Mouse (Mus musculus): ENCODE measurements around the gene Frs3. TPM values are rescaled to one million over a fixed set of nuclear protein-coding genes. Genes with fewer than 3 reads are reported as not detected.

Gene Frs3
- polyA plus RNA-seq, 1 experiment from 2014 or later, result 2.1 TPM

- Histone ChIP-seq H3K4me1 (ENCODE audit: insufficient read depth) (peaks cover 3% of the 10 kb centered on the region; the same call in 1 of the 2 replicates), H3K36me3 (replicated peaks; ENCODE audit: insufficient read depth, low read length) (no peaks in the 10 kb centered on the region), H3K9me3 (ENCODE audit: low read length) (no peaks in the 10 kb centered on the region), H3K4me3 (ENCODE audit: low read depth, low read length) (no peak overlapping the region), H3K9ac (replicated peaks) (no peak overlapping the region), H3K27ac (ENCODE audit: low read depth) (no peak overlapping the region), H3K4me2 (ENCODE audit: low read depth, low read length) (no peak overlapping the region), H3K27me3 (ENCODE audit: insufficient read depth, low read length) (0 out of 2 replicates have a peak, but pooled peaks cover 5% of the 10 kb centered on the region)
- TF ChIP-seq CTCF (IDR thresholded peaks at IDR 0.05; ENCODE audit: low read depth) (no peak), EP300 (IDR thresholded peaks at IDR 0.05; ENCODE audit: low read depth) (no peak)
- ATAC-seq (no peak), DNase-seq (no peak)
- 43% methylated on average over 20 of the region's 20 CpGs for WGBS (ENCODE audit: insufficient replicate concordance)
Observed at GRCm38 (mm10) chr17:47703556-47703955, 14.7 kb downstream of the Frs3 start.

- TF ChIP-seq CTCF (IDR thresholded peaks at IDR 0.05; ENCODE audit: low read depth) (0 out of 2 replicates have a peak, but pooled peaks have one; percentile 9), EP300 (IDR thresholded peaks at IDR 0.05; ENCODE audit: low read depth) (no peak)
- ATAC-seq, result no peak
- Histone ChIP-seq H3K27me3 (ENCODE audit: insufficient read depth, low read length) (0 out of 2 replicates have a peak, but pooled peaks cover 5% of the 10 kb centered on the region), H3K27ac (ENCODE audit: low read depth) (no peak overlapping the region), H3K9ac (replicated peaks) (no peak overlapping the region), H3K4me2 (ENCODE audit: low read depth, low read length) (no peak overlapping the region), H3K4me3 (ENCODE audit: low read depth, low read length) (no peak overlapping the region), H3K4me1 (ENCODE audit: insufficient read depth) (peaks cover 3% of the 10 kb centered on the region; the same call in 1 of the 2 replicates), H3K9me3 (ENCODE audit: low read length) (no peaks in the 10 kb centered on the region), H3K36me3 (replicated peaks; ENCODE audit: insufficient read depth, low read length) (no peaks in the 10 kb centered on the region)
- no peak for DNase-seq
- WGBS (ENCODE audit: insufficient replicate concordance), result 62% methylated on average over 4 of the region's 4 CpGs
Observed at GRCm38 (mm10) chr17:47704692-47705091, 15.9 kb downstream of the Frs3 start.

- WGBS (ENCODE audit: insufficient replicate concordance), result 50% methylated on average over 1 of the region's 1 CpGs
- Histone ChIP-seq H3K27ac (ENCODE audit: low read depth) (no peak overlapping the region), H3K4me2 (ENCODE audit: low read depth, low read length) (no peak overlapping the region), H3K27me3 (ENCODE audit: insufficient read depth, low read length) (0 out of 2 replicates have a peak, but pooled peaks cover 5% of the 10 kb centered on the region), H3K36me3 (replicated peaks; ENCODE audit: insufficient read depth, low read length) (no peaks in the 10 kb centered on the region), H3K4me3 (ENCODE audit: low read depth, low read length) (no peak overlapping the region), H3K9ac (replicated peaks) (no peak overlapping the region), H3K4me1 (ENCODE audit: insufficient read depth) (no peaks in the 10 kb centered on the region), H3K9me3 (ENCODE audit: low read length) (no peaks in the 10 kb centered on the region)
- DNase-seq, result no peak
- ATAC-seq, result no peak
- no peak for TF ChIP-seq CTCF (IDR thresholded peaks at IDR 0.05; ENCODE audit: low read depth)
- no peak for TF ChIP-seq EP300 (IDR thresholded peaks at IDR 0.05; ENCODE audit: low read depth)
Observed at GRCm38 (mm10) chr17:47706196-47706595, 17.4 kb downstream of the Frs3 start.

GRCm38 (mm10) chr17:47707961-47708360 is 19.1 kb downstream of the Frs3 start:
- TF ChIP-seq CTCF (IDR thresholded peaks at IDR 0.05; ENCODE audit: low read depth) (no peak), EP300 (IDR thresholded peaks at IDR 0.05; ENCODE audit: low read depth) (no peak)
- WGBS (ENCODE audit: insufficient replicate concordance), result 83% methylated on average over 3 of the region's 3 CpGs
- no peak for DNase-seq

GRCm38 (mm10) chr17:47708972-47709371 is 20.1 kb downstream of the Frs3 start:
- Histone ChIP-seq H3K4me2 (ENCODE audit: low read depth, low read length) (no peak overlapping the region), H3K9ac (replicated peaks) (no peak overlapping the region), H3K27ac (ENCODE audit: low read depth) (no peak overlapping the region), H3K4me3 (ENCODE audit: low read depth, low read length) (no peak overlapping the region), H3K27me3 (ENCODE audit: insufficient read depth, low read length) (no peaks in the 10 kb centered on the region), H3K4me1 (ENCODE audit: insufficient read depth) (no peaks in the 10 kb centered on the region), H3K9me3 (ENCODE audit: low read length) (no peaks in the 10 kb centered on the region), H3K36me3 (replicated peaks; ENCODE audit: insufficient read depth, low read length) (no peaks in the 10 kb centered on the region)
- no peak for TF ChIP-seq EP300 (IDR thresholded peaks at IDR 0.05; ENCODE audit: low read depth)
- TF ChIP-seq CTCF (IDR thresholded peaks at IDR 0.05; ENCODE audit: low read depth), result no peak
- DNase-seq, result no peak
- WGBS (ENCODE audit: insufficient replicate concordance), result 59% methylated on average over 4 of the region's 4 CpGs
- ATAC-seq, result no peak

More at GRCm38 (mm10) chr17:47707961-47708360, 19.1 kb downstream of the Frs3 start:
- ATAC-seq, result no peak
- Histone ChIP-seq H3K36me3 (replicated peaks; ENCODE audit: insufficient read depth, low read length) (no peaks in the 10 kb centered on the region), H3K4me3 (ENCODE audit: low read depth, low read length) (no peak overlapping the region), H3K4me2 (ENCODE audit: low read depth, low read length) (no peak overlapping the region), H3K9me3 (ENCODE audit: low read length) (no peaks in the 10 kb centered on the region), H3K27me3 (ENCODE audit: insufficient read depth, low read length) (0 out of 2 replicates have a peak, but pooled peaks cover 4% of the 10 kb centered on the region), H3K27ac (ENCODE audit: low read depth) (no peak overlapping the region), H3K9ac (replicated peaks) (no peak overlapping the region), H3K4me1 (ENCODE audit: insufficient read depth) (no peaks in the 10 kb centered on the region)

- H3K4me1 ChIP-seq (ENCODE audit: insufficient read depth), result no peaks in the 10 kb centered on the region
- TF ChIP-seq EP300 (IDR thresholded peaks at IDR 0.05; ENCODE audit: low read depth), result no peak
- TF ChIP-seq CTCF (IDR thresholded peaks at IDR 0.05; ENCODE audit: low read depth), result no peak
- H3K27ac ChIP-seq (ENCODE audit: low read depth), result no peak overlapping the region
- no peak overlapping the region for H3K9ac ChIP-seq (replicated peaks)
- no peaks in the 10 kb centered on the region for H3K36me3 ChIP-seq (replicated peaks; ENCODE audit: insufficient read depth, low read length)
- ATAC-seq (no peak), DNase-seq (no peak)
- H3K4me2 ChIP-seq (ENCODE audit: low read depth, low read length), result no peak overlapping the region
- no peaks in the 10 kb centered on the region for H3K27me3 ChIP-seq (ENCODE audit: insufficient read depth, low read length)
- no peak overlapping the region for H3K4me3 ChIP-seq (ENCODE audit: low read depth, low read length)
- WGBS (ENCODE audit: insufficient replicate concordance), result 42% methylated on average over 3 of the region's 3 CpGs
- no peaks in the 10 kb centered on the region for H3K9me3 ChIP-seq (ENCODE audit: low read length)
Observed at GRCm38 (mm10) chr17:47710036-47710435, 21.2 kb downstream of the Frs3 start.
